ENCODE assay signal across 9 mouse cellular contexts in the genomic region with DNA sequence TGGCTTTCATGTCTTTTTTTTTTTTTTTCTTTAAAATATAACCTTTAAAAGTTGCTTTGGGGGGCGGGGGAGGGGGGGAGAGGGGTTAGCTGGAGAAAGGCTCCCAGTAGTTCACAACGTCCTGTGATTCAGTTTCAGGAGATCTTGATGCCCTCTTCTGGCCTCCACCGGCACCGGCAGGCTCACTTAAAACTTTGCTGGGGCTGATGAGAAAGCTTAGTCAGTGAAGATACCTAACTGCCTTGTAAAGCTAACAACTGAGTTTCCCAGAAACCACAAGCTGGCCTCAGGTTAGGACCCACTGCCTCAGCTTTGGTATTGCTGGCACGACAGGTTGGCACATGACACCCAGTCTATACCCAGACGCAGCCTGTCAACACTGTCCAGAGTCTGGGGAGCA. TPM values are rescaled to one million over a fixed set of nuclear protein-coding genes. Genes with fewer than 3 reads are reported as not detected.
DNase-seq lines count a peak whose midpoint lies in the region; ATAC-seq lines count a peak whose summit lies in the region.
"Had no signal": no experiment of that assay in that cellular context is flagged by ENCODE, and none has a peak within 500 bp of the region (broad histone marks: within the 10 kb centered on the region; RNA-seq: fewer than 3 reads in every experiment).

No protein-coding gene starts in this region.

- H3K4me2 ChIP-seq in forebrain, embryonic 15.5 days (replicated peaks), result no peak overlapping the region

- WGBS in forebrain, embryonic 15.5 days, result 20% methylated on average over 6 of the region's 6 CpGs

- H3K27ac ChIP-seq in forebrain, embryonic 15.5 days (replicated peaks), result no peak overlapping the region

- peaks cover 31% of the 10 kb centered on the region for H3K27me3 ChIP-seq in megakaryocyte, embryonic 14.5 days (replicated peaks)
- H3K27me3 ChIP-seq in forebrain, embryonic 15.5 days, result peaks cover 52% of the 10 kb centered on the region

- peak; percentile 26 for DNase-seq in urinary bladder, postnatal 25 days (ENCODE audit: low spot score)
- no peak for DNase-seq in urinary bladder, adult 18-20 months (ENCODE audit: low spot score in 2 of 2)
- peak; percentile 56 to 58 for DNase-seq in heart, adult 18-20 months
- peak; percentile 67 for DNase-seq in kidney, postnatal 10 days
- no peak for DNase-seq in MN1 (ENCODE audit: low spot score)

- H3K36me3 ChIP-seq in megakaryocyte, embryonic 14.5 days (replicated peaks; ENCODE audit: low read length), result peaks cover 32% of the 10 kb centered on the region
- no peaks in the 10 kb centered on the region for H3K36me3 ChIP-seq in forebrain, embryonic 15.5 days

- H3K4me1 ChIP-seq in megakaryocyte, embryonic 14.5 days, result peaks cover 81% of the 10 kb centered on the region
- H3K4me1 ChIP-seq in forebrain, embryonic 15.5 days, result peaks cover 12% of the 10 kb centered on the region

- H3K9ac ChIP-seq in forebrain, embryonic 15.5 days (replicated peaks), result no peak overlapping the region

- no peak for ATAC-seq in granulocyte monocyte progenitor cell, adult 5-6 weeks (replicated peaks; ENCODE audit: poor library complexity, severe bottlenecking)
- ATAC-seq in forebrain, embryonic 15.5 days (replicated peaks), result no peak

- no peaks in the 10 kb centered on the region for H3K9me3 ChIP-seq in megakaryocyte, embryonic 14.5 days
- H3K9me3 ChIP-seq in forebrain, embryonic 15.5 days, result no peaks in the 10 kb centered on the region

- H3K4me3 ChIP-seq in megakaryocyte, embryonic 14.5 days (replicated peaks), result peak overlapping the region; percentile 93
- H3K4me3 ChIP-seq in forebrain, embryonic 15.5 days, result no peak overlapping the region
- H3K4me3 ChIP-seq: myocyte had no signal

RNA-seq across cellular contexts. Expression of gene Smagp, which starts 0.9 kb away (rescaled TPM):
- 10 to 100 TPM; 11.3 to 18.5 TPM for total RNA-seq in heart, adult 18-20 months (2021)
- polyA plus RNA-seq in megakaryocyte, embryonic 14.5 days (2012; ENCODE audit: insufficient read depth, low replicate concordance), result 57.2 and 75.5 TPM in 2 replicates
- 5.4 and 6.1 TPM in 2 replicates for total RNA-seq in granulocyte monocyte progenitor cell, adult 5-6 weeks (2014; fragmentation: Nextera tagmentation)
- not detected in 2 replicates for total RNA-seq in granulocyte monocyte progenitor cell, adult 5-6 weeks (2017)
- 1.8 and 2.5 TPM in 2 replicates for polyA plus RNA-seq in forebrain, embryonic 15.5 days (2015; fragmentation: Nextera tagmentation; extraction: Ambion mirVana)

RNA-seq across cellular contexts. Expression of gene Dazap2, which starts 22.5 kb away (rescaled TPM):
- total RNA-seq in heart, adult 18-20 months (2021), result 100 to 1,000 TPM; 152 to 194 TPM
- polyA plus RNA-seq in megakaryocyte, embryonic 14.5 days (2012; ENCODE audit: insufficient read depth, low replicate concordance), result 28.5 and 32.0 TPM in 2 replicates
- 252 and 291 TPM in 2 replicates for total RNA-seq in granulocyte monocyte progenitor cell, adult 5-6 weeks (2014; fragmentation: Nextera tagmentation)
- 155 and 168 TPM in 2 replicates for total RNA-seq in granulocyte monocyte progenitor cell, adult 5-6 weeks (2017)
- 155 and 161 TPM in 2 replicates for polyA plus RNA-seq in forebrain, embryonic 15.5 days (2015; fragmentation: Nextera tagmentation; extraction: Ambion mirVana)

RNA-seq across cellular contexts. Expression of gene Bin2, which starts 31.7 kb away (rescaled TPM):
- 1 to 10 TPM; 1.6 to 5.1 TPM for total RNA-seq in heart, adult 18-20 months (2021)
- polyA plus RNA-seq in megakaryocyte, embryonic 14.5 days (2012; ENCODE audit: insufficient read depth, low replicate concordance), result 2,082 and 2,619 TPM in 2 replicates
- 114 TPM in 2 replicates for total RNA-seq in granulocyte monocyte progenitor cell, adult 5-6 weeks (2014; fragmentation: Nextera tagmentation)
- total RNA-seq in granulocyte monocyte progenitor cell, adult 5-6 weeks (2017), result 98.3 and 98.8 TPM in 2 replicates
- polyA plus RNA-seq in forebrain, embryonic 15.5 days (2015; fragmentation: Nextera tagmentation; extraction: Ambion mirVana), result 1.2 and 2.0 TPM in 2 replicates
- polyA plus RNA-seq: myocyte had no signal

RNA-seq across cellular contexts. Expression of gene Pou6f1, which starts 37.9 kb away (rescaled TPM):
- 10 to 100 TPM; 11.1 to 14.2 TPM for total RNA-seq in heart, adult 18-20 months (2021)
- polyA plus RNA-seq in megakaryocyte, embryonic 14.5 days (2012; ENCODE audit: insufficient read depth, low replicate concordance), result 1.6 and 2.9 TPM in 2 replicates
- total RNA-seq in granulocyte monocyte progenitor cell, adult 5-6 weeks (2014; fragmentation: Nextera tagmentation), result not detected in 2 replicates
- 0.46 TPM in 1 of 2 replicates, not detected in the other for total RNA-seq in granulocyte monocyte progenitor cell, adult 5-6 weeks (2017)
- 50.4 and 51.3 TPM in 2 replicates for polyA plus RNA-seq in forebrain, embryonic 15.5 days (2015; fragmentation: Nextera tagmentation; extraction: Ambion mirVana)

RNA-seq across cellular contexts. Expression of gene Cela1, which starts 50.1 kb away (rescaled TPM):
- 1 to 10 TPM; 1.3 TPM for total RNA-seq in heart, adult 18-20 months (2021)
- polyA plus RNA-seq in megakaryocyte, embryonic 14.5 days (2012; ENCODE audit: insufficient read depth, low replicate concordance), result 12.5 and 23.0 TPM in 2 replicates
- 4.7 and 7.9 TPM in 2 replicates for total RNA-seq in granulocyte monocyte progenitor cell, adult 5-6 weeks (2014; fragmentation: Nextera tagmentation)
- total RNA-seq in granulocyte monocyte progenitor cell, adult 5-6 weeks (2017), result 2.3 and 2.5 TPM in 2 replicates
- polyA plus RNA-seq in forebrain, embryonic 15.5 days (2015; fragmentation: Nextera tagmentation; extraction: Ambion mirVana), result 0.43 and 0.97 TPM in 2 replicates

Comparison
In these comparisons a context has a peak if more than half of its experiments do, and no peak if none do; other contexts are left out.
1. DNase-seq: peak in urinary bladder, postnatal 25 days (single experiment), heart, adult 18-20 months (2 of 2) and kidney, postnatal 10 days (single experiment); none in urinary bladder, adult 18-20 months (0 of 2) and MN1 (single experiment).
2. RNA of gene Bin2, which starts 31.7 kb away (total RNA-seq): 98.3 to 114 TPM in granulocyte monocyte progenitor cell, adult 5-6 weeks; 1.6 to 5.1 TPM in heart, adult 18-20 months; every median in the first group is over 10 times any median in the second.